Mouse (Mus musculus) neural tube, embryonic 10.5 days (tissue): ENCODE results near the gene Gm13271.
A peak's percentile ranks its signal among the peaks of the same experiment; 100 is the strongest.
"Not testable (repeated sequence)": the region's sequence is repeated elsewhere in the genome, so short reads cannot be mapped to it uniquely, and the experiment has no call there.

Experiments
- DNase-seq: peaks from one replicate; pipeline ENCODE4 v3.0.0-alpha.2; 2017; ENCODE audit warnings: low spot score; ENCODE audit errors: extremely low spot score

Gene Gm13271

DNA sequence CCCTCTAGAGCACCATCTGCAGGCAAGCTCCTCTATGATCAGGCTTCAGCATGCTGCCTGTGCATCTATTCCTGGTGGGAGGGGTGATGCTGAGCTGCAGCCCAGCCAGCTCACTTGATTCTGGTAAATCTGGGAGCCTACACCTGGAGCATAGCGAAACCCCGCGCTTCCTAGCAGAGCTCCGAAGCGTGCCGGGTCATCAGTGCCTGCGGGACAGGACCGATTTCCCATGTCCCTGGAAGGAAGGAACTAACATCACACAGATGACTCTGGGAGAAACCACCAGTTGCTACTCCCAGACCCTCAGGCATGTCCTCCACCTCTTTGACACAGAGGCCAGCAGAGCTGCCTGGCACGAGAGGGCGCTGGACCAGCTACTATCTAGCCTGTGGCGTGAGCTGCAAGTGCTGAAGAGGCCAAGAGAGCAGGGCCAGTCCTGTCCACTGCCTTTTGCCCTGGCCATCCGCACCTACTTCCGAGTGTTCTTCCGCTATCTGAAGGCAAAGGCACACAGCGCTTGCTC, at the start of gene Gm13271:
TSS of gene Gm13271 (plus strand) at position 51 of the 523 bp plus-strand sequence.
- not testable (repeated sequence) for DNase-seq

DNA sequence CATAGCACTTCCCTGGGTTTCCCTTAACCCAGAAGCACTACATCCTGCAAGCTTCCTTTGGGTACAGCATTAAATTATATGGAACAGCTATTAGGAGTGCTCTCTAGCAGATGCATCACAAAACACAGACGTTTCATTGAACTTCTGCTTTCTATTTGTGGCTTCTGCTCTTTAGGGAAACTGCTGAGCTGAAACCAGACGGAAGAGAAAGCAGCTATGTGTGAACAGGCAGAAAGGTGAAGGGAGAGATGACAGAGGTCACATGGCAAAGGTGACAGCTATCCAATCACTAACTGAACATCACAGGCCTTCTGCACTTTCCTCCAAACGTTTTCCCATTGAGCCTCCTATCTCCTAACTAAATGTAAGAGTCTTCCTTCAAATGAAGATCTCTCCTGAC, 48.7 kb upstream of the Gm13271 start:
- DNase-seq, result no peak

DNA sequence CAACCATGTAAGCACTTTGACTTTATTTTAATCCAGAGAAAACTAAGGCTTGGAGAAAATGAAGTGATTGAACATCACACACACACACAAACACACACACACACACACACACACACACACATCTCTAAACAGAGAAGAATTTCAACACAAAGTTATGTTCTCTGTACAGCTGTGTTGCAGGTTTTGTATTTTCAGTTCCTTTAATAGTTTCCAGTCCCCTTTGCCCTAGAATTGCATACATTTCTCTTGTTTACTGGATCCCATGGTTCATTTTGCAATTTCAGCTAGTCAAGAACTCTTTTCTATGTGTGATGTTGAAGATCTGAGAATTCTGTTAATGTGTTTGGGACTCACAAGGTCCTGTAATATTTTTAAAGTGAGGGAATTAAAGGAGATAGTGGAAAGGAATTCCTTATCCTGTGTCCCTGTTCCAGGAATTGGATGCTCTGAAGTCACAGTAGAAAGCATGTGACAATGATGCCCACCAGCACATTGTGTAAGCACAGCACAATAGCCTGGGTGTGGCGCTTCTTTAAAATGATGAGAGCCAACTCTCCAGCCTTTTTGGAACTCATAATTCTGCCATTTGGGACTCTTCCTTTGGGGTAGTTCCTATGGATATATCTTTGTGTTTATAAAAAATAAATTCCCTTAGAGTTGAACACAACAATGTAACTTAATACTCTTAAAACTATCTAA, 47.4 kb upstream of the Gm13271 start:
- DNase-seq, result no peak

DNA sequence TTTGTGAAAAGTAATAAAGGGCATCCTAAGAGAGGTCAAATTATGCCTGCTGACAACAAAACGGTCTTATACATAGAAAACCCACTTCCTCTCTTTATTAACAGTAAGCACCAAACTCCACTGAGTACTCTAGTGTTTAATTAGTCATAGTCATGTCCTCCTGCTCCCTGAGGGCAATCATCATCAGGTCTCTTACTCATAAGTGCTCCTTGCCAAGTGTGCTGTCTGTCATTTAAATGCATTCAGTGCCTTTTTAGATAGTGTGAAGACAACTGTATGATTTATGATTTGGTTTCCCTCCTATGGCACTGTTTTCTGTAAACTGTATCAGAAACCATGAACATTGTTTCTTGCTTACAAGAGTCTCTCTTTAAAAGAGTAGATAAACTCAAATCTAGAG, 40.4 kb upstream of the Gm13271 start:
- DNase-seq, result no peak

DNA sequence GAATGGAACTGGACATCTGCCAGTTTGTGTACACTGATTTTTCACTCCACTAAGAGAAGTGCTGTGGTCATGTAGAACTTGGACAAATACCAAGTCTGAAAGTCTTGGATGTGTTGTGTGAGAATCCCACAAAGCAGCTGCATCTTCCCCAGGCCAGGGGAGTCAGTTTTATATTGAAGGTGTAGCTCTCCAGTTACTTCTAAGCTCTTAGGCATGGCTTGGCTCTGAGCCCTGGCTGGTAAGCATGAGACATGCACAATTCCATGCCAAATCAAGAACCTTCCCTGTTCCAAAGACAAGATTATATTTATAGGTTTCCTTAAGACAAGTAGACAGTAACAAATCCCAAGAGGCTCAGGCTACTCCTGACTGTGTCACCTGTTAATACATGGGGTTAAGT, 39.6 kb upstream of the Gm13271 start:
- DNase-seq, result no peak

DNA sequence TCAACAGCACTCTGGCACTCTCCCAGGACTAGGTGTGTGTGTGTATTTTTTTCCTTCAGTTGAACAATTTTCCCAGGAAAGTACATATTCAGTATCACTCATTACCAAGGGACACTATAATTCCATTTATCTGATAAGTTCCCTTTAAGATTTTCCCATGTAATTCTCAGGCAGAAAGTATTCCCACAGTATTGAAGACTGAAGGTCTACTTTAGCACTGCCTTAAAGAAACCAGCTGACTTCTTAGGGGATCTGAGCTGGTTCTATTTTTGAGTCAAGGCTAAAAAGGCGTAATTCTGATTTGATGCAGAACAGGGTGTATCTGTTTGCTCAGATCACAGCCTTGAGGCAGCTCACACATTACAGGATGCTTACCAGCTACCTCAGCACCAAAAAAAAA, 36.0 kb upstream of the Gm13271 start:
- DNase-seq, result no peak

DNA sequence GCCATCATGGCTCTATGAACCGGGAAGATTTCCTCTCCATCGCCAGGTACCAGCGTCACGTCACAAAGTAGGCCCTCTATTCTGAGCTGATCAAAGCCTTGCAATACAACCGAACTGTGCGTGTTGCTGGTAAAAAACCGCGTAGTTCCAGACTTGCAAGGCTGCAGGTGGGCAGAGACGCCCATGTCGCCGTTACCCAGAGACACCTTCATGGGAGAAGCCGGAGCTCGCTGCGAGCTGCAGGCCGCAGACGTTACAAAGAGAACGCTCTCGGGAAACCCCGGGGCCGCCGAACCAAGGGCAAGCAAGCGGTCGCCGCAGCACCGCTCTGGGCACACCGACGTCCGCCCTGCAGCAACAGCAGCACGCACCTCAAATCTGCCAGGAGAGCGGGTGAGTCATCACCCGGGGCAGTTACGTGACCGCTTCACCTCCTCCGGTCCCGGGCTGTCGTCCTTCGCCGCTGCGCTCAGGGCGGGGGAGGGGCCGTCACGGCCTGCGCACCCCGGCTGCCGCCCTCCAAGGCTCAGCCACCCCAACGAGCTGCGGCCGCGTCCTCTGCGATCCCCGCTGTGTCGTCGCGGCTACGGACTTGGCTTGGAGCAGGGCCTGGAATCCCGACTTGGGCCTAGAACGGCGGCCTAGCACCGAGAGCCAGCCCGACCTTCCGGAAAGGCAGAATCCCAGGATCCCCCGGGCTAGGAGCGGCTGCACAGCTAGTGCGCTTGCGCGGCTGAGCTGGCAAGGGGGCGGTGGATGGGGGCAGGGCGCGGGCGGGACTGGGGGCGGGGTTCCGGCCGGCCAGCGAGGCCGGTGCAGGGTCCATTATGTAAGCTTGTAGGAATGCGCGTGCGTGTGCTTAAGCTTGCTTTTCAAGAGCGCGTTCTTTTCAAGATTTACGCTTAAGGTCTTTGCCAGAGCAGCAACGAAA, 32.6 kb upstream of the Gm13271 start, which contains the start of the genes Gm26566 and Klhl9:
TSS of gene Gm26566 (plus strand) at position 15 of the 931 bp plus-strand sequence.
TSS of gene Klhl9 (minus strand) at position 675 of the 931 bp plus-strand sequence.
- DNase-seq, result peak; percentile 96

DNA sequence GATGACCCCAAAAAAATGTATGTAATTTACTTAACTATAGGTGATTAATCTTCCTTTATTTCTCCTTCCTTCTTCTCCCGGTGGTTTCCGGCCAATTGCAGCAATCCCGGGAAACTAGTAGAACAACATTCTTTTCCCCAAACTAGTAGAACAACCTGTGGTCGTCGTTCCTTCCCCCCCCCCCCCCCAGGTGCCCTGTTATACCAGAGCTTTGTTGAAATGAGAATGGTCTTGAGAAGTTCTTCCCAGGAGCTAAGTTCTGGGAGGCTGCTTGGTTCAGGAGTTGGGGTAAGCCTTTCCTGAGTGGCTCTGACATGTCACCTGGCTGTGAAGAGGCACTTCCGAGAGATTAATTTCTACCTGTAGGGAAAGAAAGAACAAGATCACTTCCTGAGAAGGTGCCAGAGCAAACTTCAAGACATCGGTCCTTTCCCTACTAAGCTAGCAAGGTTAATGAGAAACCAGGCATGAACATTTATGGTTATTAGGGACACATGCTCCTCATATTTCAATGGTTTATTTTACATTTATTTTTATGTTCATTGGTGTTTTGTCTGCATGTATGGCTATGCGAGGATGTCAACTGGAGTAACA, 31.1 kb upstream of the Gm13271 start:
- DNase-seq, result no peak

DNA sequence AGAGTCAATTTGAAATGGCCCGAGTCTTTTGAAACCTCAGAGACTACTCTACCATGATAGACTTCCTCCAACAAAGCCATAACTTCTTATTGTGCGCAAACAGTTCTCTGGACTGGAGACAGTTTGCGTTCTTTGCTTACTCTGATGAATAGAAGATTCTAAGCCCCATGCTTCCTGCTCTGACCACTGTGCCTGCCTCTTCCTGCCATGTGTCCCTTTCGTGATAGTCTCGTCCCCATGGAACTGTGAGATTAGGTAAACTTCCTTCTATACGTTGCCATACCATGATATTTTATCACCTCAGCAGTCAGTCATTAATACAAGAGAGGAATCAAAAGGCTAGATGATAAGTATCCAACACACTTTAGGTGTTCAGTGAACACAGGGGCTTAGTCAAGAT, 27.9 kb upstream of the Gm13271 start:
- no peak for DNase-seq

DNA sequence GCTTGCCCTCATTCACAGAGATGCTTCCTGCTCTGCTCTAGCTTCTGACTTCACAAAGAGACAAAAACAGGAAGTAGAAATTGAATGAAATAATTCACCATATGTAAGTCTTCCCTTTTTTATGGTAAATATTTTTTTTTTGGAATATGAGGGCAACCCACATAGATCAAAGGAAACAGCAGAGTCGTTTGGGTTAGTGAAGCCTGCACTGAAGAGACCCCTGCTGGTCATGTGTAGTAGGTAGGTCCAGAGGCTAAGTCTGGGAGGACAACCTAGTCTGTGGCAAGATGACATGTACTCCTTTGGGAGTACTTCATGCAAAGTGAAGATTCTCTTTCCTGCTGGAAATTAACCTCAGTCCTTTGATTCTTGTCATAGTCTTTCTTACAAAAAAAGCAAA, 27.3 kb upstream of the Gm13271 start:
- no peak for DNase-seq

DNA sequence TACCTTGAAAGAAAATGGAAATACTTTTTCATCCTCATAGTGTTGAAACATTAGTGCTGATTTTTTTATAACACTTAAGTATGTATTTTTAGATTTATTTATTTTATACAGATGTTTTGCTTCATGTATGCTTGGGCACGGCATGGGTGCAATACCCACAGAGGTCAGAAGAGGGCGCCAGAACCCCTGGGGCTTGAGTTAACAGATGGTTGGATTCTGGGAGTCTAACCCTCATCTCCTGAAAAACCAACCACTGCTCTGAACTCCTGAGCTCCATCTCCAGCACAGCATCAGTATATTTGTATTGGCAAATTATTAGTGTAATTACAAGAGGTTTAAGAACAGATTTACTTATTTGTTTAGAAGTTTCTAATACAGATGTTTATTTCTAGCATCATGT, 16.2 kb upstream of the Gm13271 start:
- peak; percentile 83 for DNase-seq

DNA sequence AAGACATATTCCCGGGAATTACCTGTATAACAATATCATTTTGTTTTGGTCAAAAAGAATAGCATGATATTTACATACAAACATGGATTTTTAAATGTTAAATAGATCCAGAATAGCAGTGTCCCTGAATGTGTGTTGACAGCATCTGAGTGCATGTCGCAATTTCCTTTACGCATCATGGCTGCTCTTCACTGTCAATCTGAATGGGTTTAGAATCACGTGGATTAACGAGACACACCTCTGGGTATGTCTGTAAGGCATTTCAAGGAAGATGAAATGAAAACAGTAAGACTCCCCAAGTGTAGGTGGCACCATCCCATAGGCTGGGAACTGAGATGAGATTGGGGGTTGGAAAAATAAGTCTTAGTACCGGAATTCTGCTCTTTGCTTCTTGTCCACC, 15.6 kb upstream of the Gm13271 start:
- DNase-seq, result no peak

DNA sequence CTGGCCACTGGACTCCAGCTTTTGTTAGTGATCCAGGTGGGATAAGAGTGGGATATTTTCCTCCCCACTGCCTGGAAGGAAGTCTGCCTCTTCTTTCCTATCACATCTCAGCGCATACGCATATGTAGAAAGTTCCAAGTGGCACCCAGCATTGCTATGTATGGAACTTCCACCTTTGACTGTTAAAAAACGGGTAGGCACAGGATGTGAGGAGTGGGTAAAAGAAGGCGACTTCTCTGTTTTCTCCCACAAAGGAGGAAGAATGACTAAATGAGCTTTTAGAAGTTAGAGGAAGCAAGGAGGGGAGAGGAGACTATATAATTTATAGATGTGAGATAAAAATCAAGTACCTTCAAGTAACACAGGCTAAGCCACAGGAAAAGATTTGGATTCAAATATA, 13.2 kb upstream of the Gm13271 start:
- DNase-seq, result no peak

DNA sequence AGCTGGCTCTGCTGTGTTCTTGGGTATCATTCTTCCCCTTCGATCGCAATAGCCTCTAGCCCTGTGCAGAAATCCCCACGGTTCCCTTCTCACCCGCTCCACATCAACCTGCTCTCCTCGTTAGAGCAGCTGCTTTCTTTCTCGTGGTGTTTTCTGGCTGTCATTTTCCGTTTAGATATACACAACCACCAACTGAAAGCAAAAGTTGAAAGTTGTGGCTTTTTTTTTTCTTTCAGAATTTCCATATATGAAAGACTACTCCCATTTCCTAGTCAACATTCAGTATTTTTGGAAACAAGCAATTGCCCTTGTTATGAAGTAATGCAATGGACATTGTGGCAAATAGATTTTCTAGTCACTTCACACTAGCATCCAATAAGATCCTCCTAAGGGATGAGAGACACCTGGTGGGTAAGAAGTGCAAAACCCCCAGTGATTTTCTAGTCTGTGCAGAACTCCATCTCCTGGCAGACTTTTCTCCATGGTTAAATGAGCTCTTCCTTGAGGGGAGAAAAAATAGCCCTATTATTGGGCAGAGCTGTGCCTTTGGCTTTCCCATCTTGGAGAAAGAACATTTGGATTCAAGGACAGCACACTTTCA, 11.8 kb upstream of the Gm13271 start:
- no peak for DNase-seq

DNA sequence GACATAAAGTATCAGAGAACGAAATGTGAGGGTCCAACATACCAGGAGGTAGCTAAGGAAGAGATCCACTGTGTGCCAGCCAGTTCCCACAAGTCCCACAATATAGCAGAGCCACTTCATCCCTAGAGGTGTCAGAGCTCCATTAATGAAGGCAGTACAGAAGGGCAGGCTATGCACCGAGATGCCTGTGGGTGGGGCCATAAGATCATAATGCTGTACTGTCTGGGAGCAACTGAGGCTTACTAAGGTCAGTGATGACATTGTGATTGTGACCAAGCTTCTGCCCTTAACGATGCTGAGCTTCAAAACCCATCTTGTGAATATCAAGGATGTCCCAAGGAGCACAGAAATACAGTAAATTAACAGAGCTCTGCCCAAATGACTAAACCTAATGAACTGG, 10.5 kb upstream of the Gm13271 start:
- no peak for DNase-seq

DNA sequence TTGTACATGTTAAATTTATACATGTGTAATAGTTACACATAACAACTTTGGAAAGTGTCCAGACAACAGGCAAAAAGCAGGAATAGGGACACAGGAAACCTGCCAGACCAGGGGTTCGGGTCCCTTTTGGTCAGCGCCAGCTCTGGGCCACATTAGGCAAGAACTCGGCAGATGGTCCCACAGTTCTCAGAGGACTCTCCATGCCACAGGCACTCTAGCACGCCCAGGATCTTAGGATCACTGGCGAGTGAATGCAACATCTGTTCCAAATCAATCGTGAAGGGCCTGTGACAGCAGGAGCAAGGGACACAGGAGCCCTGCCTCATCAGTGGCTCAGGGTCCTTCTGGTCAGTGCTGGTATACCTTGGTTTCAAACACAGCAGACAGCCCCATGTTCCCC, 4.7 kb upstream of the Gm13271 start:
- DNase-seq, result no peak

DNA sequence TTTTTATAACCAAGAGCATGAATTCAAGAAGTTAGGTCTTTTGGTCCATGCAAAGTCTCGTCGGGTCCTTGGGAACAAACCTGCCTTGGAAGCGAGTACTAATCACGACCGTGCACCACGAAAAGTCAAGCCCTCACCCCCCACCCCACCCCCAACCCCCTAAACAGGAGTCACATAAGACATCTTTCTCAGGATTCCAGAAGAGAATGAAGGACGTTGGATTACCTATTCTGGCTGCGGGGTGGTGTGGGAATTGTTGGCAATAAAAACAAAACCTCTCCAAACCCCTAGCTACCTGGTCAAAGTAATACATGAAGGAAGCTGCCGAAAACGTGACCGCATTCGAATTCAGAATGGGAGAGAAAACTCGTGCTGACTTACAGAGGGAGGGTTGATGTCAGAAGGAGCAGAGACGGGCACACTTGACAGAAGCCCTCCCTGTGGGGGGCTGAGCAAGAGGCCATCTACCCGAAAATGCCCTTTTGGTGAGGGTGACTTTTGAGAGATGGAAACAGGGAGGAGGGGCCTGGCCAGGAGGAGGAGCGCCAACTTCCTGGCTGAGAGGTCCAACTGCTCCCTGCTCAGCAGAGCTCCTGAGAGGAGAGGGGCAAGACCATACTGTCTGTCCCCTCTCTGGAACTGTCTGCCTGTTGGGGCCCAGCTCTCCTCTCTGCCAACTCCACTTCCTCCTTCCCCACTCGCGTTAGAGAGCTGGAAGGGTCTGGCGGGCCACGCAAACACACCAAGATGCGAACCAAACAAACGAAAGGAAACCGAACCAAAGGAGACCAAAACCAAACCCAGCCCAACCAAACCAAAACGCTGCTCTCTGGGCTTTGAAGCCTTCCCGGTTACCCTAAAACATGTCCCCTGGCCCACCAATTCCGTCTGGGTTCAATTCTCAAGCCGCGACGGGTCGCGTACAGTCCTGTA, 2.2 kb downstream of the Gm13271 start:
- DNase-seq, result peak; percentile 65

DNA sequence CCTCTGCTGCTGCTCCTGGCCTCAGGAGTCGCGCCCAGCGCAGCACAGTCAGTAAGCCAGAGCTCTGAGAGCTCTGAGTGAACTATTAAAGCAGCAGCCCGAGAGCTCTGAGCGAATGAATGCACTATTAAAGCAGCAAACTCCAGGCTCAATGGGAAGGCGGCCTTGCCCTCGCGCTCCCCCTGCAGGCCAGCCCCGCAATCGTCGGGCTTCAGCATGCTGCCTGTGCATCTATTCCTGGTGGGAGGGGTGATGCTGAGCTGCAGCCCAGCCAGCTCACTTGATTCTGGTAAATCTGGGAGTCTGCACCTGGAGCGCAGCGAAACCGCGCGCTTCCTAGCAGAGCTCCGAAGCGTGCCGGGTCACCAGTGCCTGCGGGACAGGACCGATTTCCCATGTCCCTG, 3.0 kb downstream of the Gm13271 start:
- DNase-seq, result peak; percentile 83

DNA sequence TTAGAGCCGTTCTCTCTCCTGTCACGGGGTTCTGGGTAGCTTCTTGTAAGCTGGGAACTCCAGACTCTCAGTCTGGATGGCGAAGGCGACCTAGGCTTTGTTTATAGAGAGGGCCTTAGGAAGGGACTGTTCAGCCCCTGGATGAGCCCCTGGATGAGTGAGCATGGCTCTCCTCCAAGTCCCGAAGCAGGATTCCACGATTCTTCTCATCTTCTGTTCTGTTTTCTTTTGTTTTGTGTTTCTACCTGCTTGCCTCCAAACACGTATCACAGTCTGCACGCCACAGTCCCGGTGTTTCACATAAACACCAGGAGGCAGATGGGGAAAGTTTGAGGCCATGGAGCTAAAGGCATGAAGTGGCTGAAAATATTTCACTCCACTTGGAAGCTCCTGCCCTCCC, 4.1 kb downstream of the Gm13271 start:
- DNase-seq, result not testable (repeated sequence)

DNA sequence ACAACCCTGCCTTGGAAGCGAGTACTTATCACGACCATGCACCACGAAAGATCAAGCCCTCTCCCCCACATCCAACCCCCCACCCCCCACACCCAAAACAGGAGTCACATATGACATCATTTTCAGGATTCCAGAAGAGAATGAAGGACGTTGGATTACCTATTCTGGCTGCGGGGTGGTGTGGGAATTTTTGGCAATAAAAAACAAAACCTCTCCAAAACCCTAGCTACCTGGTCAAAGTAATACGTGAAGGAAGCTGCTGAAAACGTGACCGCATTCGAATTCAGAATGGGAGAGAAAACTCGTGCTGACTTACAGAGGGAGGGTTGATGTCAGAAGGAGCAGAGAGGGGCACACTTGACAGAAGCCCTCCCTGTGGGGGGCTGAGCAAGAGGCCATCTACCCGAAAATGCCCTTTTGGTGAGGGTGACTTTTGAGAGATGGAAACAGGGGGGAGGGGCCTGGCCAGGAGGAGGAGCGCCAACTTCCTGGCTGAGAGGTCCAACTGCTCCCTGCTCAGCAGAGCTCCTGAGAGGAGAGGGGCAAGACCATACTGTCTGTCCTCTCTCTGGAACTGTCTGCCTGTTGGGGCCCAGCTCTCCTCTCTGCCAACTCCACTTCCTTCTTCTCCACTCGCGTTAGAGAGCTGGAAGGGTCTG, 5.1 kb downstream of the Gm13271 start, which contains the start of gene Gm13283:
TSS of gene Gm13283 (plus strand) at position 510 of the 659 bp plus-strand sequence.
- not testable (repeated sequence) for DNase-seq
